Mouse (Mus musculus) T-helper 1 cell (primary cell): ENCODE measurements around the gene Nbea.

Source experiments
- in situ Hi-C: fragments of 300-600 bp; cut with MboI, MseI; formaldehyde crosslinking; loops from one replicate; pipeline ENCODE4 v1.15.1; 2025; ENCODE audit warnings: high pct_unique_total_duplicates

Gene Nbea

DNA sequence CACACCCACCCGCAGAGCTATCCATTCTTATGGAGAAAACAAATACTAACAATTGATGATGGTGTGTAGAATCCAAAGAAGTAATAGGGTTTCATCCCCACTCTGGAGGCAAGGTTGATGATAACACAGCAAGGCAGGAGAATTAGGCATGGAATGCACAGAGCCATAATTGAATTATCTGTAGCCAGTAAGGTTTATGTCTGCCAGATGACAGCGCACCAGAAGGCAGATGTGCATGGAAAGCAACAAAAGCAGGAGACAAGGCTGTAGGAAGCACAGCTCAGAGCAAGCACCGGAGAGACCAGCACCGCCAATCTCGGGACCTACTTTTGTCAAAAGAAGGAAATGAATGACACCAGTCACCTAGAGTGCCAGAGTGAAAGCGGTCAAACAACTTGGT is 429.6 kb downstream of the Nbea start:
- in situ Hi-C loops, result no loop called here

DNA sequence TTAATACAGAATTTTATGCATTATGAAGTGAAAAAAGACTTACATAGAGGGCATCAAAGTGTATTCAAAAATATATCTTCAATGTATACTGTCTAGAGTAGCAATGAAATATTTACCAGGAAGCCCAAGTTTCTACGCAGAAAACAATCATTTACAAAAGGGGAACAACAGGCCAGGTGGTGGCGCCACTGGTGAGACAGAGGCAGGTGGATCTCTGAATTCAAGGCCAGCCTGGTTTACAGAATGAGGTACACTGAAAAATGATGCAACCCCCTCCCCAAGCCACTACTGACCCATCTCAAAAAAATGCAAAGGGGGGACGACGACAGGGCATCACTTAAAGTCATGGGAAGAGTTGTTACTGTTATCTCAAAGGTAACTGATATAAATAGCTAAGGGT is 430.9 kb downstream of the Nbea start:
- in situ Hi-C loops, result no loop called here

DNA sequence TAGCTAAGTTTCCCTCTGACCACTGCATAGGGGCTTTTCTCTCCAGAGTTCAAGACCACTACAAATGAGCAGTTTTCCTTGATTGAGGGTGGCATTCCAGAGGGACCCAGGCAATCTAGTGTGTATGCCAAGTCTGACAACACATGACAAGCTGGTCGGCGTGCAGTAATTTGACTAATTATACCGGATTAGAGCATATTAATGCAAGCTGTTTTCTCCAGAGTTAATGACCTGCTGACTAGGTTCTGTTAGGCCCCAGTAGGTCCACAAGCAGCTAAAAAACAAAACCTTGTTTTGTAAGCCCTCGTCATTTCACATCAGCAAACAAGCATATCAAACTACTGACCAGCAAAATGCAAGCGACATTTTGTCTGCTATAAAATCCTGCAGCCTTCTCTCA is 432.1 kb downstream of the Nbea start:
- in situ Hi-C loops, result no loop called here

DNA sequence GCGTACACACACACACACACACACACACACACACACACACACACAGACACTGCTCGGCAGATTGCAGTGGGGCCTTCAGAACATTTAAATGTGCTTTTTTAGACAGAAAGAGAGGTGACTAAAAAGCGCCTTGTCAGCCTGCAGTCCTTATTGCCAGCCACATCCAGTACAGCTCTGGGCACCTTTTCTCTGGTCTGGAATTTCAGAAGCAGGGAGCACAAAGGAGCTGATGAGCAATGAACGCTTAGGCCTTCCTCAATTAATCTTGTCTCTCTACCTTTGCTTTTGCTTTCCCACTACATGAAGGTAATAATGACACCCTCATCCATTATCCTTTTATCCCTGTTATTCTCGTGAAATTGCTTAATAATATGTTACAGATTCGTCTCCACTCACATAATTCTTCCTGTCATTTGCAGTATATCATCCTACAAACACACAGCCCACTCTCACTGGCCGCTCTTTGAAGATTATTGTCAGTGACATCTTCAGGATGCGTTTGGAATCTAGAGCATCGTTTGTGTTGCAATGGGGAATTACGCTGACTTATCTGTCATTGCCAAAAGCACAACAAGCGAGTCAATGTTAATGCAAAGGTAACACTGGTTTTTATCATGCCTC is 432.9 kb downstream of the Nbea start:
- in situ Hi-C loops, result no loop called here

DNA sequence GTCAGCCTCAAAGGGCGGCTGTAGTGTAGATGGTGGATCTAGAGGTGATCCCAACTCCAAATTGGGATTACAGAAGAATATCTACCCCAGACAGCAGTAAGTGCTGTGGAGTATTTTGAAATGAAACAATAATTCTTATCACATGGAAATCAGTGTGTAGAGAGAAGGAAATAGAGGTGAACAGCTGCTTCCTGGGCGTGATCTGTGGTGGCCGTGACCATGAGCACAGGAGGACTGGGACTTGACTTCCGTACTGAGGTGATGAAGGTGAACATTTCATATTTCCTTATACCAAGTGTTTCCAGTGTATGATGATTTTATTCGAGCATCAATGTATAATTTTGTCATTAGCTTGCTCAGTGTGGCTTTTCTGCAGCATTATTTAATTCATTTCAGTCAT is 439.6 kb downstream of the Nbea start:
- in situ Hi-C loops, result no loop called here

DNA sequence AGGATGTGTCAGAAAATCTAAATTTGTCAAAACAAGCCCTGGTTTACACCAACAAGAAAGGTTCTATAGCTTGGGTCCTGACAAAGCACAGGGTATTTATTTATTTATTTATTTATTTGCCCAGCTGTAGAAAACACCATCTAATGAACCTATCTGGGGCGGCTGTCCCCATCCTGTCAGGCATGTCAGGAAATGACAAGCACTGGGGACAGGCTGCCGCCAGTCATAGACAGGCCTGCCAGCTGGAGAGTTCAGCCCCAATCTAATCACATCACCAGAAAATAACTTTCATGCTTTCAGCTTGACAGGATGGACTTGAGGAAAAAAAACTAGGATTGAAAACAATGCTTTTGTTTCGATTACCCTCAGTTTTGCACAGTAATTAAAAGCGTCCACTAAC is 440.8 kb downstream of the Nbea start:
- in situ Hi-C loops, result no loop called here

DNA sequence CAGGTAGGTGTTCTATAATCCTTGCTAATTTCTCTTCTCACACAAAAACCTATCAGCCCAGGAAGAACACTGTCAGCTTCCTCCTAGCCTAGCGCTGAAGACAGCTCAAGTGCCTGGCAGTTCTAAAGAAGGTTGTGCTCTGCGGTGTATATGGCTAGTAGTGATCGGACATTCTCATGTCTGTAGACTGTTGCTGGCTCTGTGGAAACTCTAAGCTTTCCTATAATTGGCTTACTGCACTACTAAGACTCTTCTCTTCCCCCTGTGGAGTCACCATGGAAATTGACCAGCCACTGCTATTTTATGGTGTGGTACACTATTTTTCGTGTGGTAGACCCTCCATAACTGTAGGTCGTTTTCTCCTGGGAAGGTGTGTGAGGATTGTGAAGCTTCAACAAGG is 441.3 kb downstream of the Nbea start:
- in situ Hi-C loops, result no loop called here

DNA sequence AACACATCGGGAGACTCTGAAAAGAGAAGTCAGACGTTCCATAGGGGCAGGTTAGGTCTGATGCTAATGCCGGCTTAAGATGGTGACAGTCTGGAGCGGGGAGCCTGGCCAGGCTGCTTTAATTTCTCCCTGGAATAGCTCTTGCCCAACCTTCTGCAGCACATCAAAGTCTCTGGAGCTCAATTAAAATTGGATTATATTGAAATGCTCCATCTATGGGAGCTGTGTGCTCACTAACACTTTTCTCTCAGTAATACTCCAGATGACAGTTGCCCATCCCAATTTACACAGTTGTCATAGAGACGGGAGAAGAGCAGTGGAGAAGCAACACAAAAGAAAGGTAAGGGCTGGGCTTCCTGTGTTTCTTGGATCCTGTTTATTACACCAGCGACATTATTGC is 442.1 kb downstream of the Nbea start:
- in situ Hi-C loops, result no loop called here

DNA sequence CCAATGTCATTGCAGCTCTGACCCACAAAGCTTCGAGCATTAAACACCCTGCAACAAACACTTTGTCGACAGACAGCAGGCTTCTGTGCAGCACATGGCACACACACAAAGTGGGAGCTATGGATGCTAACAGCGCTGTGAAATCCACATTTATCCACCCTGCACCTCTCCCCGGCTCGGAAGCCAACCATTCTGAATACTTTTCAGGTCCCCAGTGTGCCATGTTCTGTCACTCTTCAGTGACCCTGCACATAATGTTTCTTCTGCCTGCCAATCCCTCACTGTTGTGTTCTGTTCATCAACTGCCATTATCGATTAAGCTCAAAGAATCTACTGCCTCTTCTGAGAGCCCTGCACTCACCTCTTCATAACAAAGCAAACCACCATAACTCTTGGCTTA is 449.8 kb downstream of the Nbea start:
- in situ Hi-C loops, result no loop called here

DNA sequence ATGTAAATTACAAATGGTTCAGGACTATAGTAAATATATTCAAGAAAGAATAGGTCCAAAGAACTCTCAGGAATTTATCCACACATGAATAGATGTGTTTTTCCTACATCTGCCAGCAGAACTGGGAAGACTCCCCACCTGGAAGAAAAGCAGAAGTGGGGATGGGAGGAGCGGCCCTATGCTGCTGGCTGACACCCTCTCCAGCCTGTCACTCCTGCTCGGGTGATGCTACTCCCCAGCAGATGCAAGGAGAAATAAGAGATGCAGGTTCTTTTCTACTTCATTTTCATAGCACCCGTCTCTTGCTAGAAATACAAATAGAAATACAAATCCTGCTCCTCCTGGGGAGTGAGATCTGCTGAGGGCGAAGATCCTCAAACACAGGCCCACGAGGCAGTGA is 453.0 kb downstream of the Nbea start:
- in situ Hi-C loops, result no loop called here

DNA sequence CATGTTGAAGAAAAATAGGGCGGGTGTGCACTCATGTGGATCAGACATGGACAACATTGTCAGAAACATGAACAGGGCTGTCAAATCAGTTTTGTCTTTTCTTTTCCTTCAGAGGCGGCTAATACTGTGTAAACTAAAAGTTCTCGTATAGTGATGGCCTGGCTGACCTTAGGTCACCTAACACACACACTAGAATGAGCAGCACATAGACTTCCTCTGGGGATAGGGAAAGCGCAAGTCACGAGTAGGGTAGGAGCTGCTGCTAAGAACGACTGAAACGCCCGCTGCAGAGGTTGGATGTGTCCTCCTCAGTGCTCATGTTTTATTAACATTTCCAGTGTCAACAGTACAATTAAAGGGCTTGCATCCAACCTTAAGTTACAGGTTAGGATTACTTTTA is 453.4 kb downstream of the Nbea start:
- in situ Hi-C loops, result no loop called here

DNA sequence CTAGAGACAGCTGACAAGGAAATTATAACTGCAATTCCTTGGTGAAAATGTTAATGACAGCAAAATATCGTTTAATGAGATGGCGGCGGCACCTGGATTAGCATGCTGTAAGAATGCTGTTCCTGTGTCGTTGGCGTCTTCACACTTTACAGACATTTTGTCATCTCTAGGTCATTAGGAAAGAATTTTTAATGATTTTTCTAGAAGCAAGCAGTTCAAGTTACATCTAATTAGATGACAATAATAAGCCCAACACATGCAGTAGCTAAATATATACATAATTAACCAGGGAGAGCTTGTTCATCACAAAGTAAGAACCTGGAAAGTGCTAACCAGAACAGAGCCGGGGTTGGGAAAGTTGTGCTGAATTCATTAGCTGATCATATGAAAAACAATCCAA is 469.2 kb downstream of the Nbea start:
- in situ Hi-C loops, result no loop called here

DNA sequence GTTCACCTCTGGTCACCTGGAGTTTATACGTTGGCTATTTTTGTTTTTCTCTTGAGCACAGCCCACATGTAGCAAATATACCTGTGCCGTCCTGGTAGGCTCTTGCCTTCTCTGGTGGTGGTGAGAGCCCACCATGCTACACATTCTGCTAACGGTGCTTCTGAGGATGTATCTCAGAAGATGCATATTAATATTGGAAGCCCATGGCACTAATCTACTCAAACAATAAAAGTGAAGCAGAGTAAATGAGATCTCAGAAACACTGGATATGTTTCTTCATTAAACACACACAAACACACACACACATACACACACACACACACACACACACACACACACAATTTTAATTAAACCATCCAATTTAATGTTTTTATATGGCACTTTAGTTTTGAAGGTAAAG is 469.6 kb downstream of the Nbea start:
- in situ Hi-C loops, result no loop called here

DNA sequence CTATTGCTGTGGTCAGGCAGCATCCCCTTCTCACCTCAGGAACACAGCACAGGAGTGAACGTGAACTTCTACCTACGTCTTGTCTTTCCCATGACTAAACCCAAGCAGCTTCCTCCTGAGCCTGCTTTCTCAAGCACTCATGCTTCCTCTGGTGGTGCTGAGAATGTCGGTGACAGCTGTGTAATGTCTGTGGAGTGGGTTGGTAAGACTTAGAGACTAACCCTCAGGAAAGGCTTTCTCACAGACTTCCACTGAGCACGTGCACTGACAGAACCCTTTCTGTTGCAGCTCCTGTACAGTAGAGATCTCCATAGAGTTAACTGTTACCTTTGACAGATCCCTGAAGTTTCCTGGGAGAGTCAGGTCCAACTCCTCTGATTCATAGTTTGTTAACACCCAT is 473.2 kb downstream of the Nbea start:
- in situ Hi-C loops, result no loop called here

DNA sequence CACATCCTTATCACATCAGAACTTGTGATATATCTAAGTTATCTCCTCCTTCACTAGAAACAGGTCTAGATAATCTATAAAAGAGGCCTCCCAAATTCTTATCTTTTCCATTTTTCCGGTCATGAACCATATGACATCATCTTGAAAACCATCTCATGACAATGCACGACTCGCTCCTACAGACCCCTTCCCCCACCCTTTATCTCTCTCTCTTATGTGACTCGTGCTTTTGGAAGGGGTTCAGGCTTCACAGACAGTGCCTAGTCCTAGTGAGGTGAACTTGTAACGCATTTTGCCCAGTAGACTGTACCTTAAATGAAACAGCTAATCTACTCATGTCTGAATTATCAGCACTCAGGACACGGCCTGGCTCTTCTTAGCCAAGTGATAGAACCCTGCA is 481.9 kb downstream of the Nbea start:
- in situ Hi-C loops, result no loop called here

DNA sequence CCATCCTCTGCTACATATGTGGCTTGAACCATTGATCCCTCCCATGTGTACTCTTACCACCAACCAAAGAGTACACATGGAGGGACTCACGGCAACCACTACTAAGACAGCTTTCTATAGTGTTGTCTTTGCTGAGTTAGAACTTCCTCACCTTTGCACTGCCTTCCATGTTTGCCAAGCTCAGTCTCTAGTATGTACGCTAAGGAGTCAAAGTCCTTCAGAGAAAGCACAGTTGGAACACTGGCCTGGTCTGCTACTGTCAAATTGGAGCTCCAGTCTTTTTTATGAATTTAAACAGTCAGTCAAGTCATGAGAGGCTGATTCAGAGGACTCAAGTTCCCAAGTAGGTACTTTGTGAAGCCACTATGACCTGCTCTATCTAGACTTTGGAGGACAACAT is 486.3 kb downstream of the Nbea start:
- in situ Hi-C loops, result no loop called here

DNA sequence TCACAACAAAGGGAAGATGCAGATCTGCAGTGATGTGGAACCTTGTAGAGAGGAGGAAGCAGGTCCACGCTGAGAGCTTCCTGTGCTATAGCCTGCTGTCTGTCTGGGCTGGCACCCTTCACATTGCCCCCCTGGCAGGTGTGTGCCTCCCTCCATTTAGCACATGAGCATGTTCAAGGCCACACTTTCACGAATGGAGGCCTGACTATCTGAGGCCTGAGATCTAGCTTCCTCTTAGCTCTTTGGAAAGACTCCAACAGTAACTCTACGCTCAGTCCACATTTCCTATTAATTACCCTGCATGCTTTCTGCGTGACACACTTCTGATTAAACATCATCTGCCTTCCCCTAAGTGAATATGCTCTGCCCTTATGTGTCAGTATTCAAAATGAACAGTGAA is 490.4 kb downstream of the Nbea start:
- in situ Hi-C loops, result no loop called here

DNA sequence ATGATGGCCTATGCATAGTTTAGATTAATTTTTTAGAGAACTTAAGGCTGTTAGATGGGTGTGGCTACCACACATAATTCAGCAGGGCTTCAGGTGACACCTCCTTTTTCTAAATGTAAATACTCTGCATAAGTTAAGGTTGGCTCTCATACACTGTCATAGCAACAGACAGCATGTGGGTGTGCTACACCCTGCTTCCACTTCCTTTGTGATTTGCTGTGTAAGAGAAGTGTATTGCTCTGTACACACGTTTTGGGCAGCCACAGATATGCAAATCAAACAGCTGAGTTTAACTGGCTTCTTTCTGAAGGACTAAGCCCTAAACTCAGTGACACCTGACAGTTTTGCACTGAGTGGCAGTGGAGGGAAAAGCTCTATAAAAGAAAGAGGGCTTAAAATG is 495.4 kb downstream of the Nbea start:
- in situ Hi-C loops, result no loop called here

DNA sequence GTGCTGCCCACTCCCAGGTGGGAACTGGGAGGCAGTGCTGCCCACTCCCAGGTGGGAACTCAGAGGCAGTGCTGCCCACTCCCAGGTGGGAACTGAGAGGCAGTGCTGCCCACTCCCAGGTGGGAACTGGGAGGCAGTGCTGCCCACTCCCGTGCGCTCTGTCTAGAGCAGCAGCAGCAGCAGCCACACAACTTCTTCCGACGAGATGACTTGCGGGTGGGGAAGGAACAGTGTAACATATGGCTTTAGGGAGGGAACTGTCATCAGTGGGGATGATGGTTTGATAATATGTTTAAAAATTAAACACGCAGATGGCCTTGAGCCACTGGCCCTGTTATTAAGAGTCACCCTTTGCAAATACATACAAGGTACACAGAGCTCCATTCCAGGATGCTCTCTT is 496.5 kb downstream of the Nbea start:
- in situ Hi-C loops, result no loop called here

DNA sequence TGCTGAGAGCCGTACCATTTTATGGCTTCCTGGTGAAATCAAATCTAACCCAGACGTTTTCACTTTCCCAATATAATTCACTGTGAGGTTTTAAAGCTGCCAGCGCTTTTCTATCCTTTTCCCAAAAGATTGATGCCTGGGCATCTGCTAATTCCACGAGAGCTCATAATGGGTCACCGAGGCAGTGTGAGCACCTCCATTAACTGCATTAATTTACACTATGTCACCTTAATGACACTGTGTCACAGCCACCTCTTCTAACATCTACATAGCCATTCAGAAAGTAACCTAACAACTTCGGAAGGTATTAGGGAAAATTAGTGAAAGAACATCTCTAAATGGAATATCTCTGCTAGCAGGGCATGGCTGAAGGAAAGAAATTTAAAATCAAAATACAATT is 497.9 kb downstream of the Nbea start:
- in situ Hi-C loops, result no loop called here

DNA sequence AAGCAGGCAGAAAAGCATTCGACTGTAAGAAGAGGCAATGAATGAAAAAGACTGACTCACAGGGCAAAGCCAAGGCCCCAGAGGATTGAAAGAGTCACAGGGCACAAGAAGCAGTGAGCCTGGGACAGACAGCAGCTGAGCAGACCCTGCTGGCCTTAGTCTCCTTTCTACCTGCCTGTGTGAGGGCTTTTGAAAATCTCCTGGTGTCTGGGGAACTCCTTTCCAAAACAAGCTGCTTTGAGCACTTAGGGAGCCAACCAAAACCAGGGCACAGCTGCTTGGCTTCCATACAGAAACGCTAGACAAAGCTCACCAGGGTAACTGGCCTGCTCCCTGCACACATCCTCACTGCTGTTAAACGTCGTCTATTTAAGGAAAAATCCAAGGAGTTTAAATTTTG is 498.6 kb downstream of the Nbea start:
- in situ Hi-C loops, result no loop called here

DNA sequence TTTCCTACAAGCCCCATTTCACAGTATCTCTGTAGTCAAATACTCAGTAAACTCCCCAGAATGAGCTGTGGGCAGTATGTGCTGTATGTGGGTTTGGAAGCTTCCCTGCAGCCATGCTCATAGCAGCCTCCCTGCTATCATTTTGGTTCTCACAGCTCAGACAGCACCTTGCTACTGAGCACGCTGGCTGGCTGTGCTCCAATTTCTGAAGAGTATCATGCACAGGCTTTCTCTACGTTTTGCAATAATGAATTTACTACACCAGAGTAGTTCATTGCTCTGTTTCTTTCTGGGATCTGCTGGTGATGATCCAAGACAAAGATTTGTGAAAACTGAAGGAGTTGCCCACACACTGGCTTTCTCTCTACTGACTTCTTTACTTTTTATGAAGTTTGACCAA is 505.8 kb downstream of the Nbea start:
- in situ Hi-C loops, result no loop called here

DNA sequence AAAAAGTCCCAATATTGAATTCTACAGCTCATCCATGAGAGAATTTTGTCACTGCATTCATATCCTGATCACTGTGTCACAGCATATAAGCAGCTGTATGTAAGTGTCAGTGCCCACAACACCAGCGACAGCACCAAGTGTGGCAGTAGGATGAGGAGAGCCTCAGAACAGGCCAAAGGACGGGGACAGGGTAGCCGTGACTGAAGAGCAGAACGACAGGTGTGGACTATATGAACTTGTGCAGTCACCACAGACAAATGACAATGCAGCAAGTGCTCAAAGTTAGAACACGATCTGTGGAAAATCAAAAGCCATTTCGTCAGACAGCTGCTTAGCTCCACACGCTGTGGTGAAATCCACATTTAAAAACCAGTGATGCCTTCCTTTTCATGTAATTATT is 509.3 kb downstream of the Nbea start:
- in situ Hi-C loops, result no loop called here

DNA sequence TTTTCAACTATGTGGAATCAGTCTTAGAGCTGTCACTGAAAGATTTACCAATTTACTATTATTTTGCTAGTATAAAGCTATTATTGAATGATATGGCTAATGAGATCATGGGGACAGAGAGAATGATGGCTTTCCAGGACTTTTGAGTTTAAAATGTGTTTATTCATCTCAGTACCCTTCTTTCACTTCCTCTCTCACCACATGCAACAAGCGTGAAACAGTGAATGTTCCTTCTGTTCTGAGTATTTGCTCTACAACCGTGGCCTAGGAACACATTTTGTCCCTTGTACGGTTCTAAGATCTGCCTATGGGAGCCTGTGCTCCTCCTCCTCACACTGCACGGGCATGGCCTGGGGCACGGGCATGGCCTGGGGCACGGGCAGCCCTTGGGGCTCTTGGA is 516.5 kb downstream of the Nbea start:
- in situ Hi-C loops, result no loop called here

DNA sequence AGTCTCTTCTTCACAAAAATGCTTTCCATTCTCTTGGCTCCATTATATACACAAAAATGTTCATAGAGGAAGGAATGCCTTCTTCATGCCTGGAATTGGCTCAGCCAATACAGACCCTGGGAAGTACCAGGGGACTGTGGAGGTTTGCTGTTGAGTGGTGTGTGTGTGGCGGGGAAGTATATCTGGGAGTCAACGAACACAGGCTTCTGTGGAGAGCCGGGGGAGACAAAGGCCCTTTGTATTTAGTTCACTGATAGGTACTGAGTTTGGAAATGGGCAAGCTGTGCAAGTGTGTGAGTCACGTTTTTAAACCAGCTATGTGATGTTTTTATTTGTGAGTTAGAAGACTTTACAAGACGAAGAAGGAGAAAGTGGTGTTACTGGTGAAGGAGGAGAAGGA is 517.6 kb downstream of the Nbea start:
- in situ Hi-C loops, result no loop called here
